Mouse (Mus musculus): Measurements from ENCODE around the gene Lhx5.

GRCm38 (mm10) chr5:120413436-120413835, 18.1 kb upstream of the Lhx5 start:
- TF ChIP-seq GATA1 (IDR thresholded peaks at IDR 0.05; ENCODE audit: borderline replicate concordance, low read length) (no peak), FLI1 (IDR thresholded peaks at IDR 0.05; ENCODE audit: low read length) (no peak)
